8 mouse cellular contexts compared by ENCODE assay signal in genomic region chr12:8386451-8387011, GRCm38 (mm10).
DNase-seq lines count a peak whose midpoint lies in the region; ATAC-seq lines count a peak whose summit lies in the region.

No protein-coding gene starts in this region.

- ATAC-seq in kidney, embryonic 14.5 days (ENCODE audit: low FRiP score, low TSS enrichment), result peak; percentile 72
- 0 out of 2 replicates have a peak, but pooled peaks have one; percentile 22 for ATAC-seq in embryonic facial prominence, embryonic 13.5 days (ENCODE audit: insufficient number of reproducible peaks, insufficient read depth, low FRiP score, low TSS enrichment, low read depth)
- peak; percentile 45 for ATAC-seq in liver, embryonic 11.5 days (replicated peaks; ENCODE audit: low FRiP score)

- no peaks in the 10 kb centered on the region for H3K27me3 ChIP-seq in kidney, embryonic 14.5 days (ENCODE audit: control insufficient read depth, insufficient read depth, low read length)
- H3K27me3 ChIP-seq in embryonic facial prominence, embryonic 13.5 days, result no peaks in the 10 kb centered on the region
- no peaks in the 10 kb centered on the region for H3K27me3 ChIP-seq in liver, embryonic 11.5 days (replicated peaks; ENCODE audit: control insufficient read depth, insufficient read depth, low read length)

- H3K4me2 ChIP-seq in kidney, embryonic 14.5 days (replicated peaks; ENCODE audit: low read depth, low read length), result no peak overlapping the region
- H3K4me2 ChIP-seq in embryonic facial prominence, embryonic 13.5 days, result no peak overlapping the region
- H3K4me2 ChIP-seq in liver, embryonic 11.5 days, result no peak overlapping the region

- H3K27ac ChIP-seq in kidney, embryonic 14.5 days (ENCODE audit: low read depth, low read length), result peak overlapping the region; percentile 42; the same call in 1 of the 2 replicates
- H3K27ac ChIP-seq in embryonic facial prominence, embryonic 13.5 days, result peak overlapping the region; percentile 55
- H3K27ac ChIP-seq in liver, embryonic 11.5 days (ENCODE audit: low read depth, low read length), result peak overlapping the region; percentile 32; the same call in 1 of the 2 replicates

- no peaks in the 10 kb centered on the region for H3K9me3 ChIP-seq in kidney, embryonic 14.5 days (ENCODE audit: control insufficient read depth, low read length)
- H3K9me3 ChIP-seq in embryonic facial prominence, embryonic 13.5 days, result no peaks in the 10 kb centered on the region
- no peaks in the 10 kb centered on the region for H3K9me3 ChIP-seq in liver, embryonic 11.5 days (ENCODE audit: control insufficient read depth, low read length)

- WGBS in kidney, embryonic 14.5 days, result 53% methylated on average over 6 of the region's 6 CpGs
- 38% methylated on average over 6 of the region's 6 CpGs for WGBS in embryonic facial prominence, embryonic 13.5 days
- 43% methylated on average over 6 of the region's 6 CpGs for WGBS in liver, embryonic 11.5 days

- H3K9ac ChIP-seq in kidney, embryonic 14.5 days (ENCODE audit: low read depth, low read length), result no peak overlapping the region
- H3K9ac ChIP-seq in embryonic facial prominence, embryonic 13.5 days, result no peak overlapping the region
- H3K9ac ChIP-seq in liver, embryonic 11.5 days (ENCODE audit: low read depth, low read length), result no peak overlapping the region

- no peak for DNase-seq in kidney, adult 11 months
- peak; percentile 50 to 60 for DNase-seq in heart, postnatal 36 days
- DNase-seq in liver, embryonic 11.5 days (ENCODE audit: low spot score), result no peak
- peak; percentile 44 for DNase-seq in yolk sac, embryonic 10.5 days (ENCODE audit: low spot score)
- no peak for DNase-seq in left cerebral cortex, postnatal 4 days
- DNase-seq in thymus, postnatal 14 days, result no peak

- no peak overlapping the region for H3K4me3 ChIP-seq in kidney, embryonic 14.5 days (ENCODE audit: low read length)
- no peak overlapping the region for H3K4me3 ChIP-seq in embryonic facial prominence, embryonic 13.5 days
- no peak overlapping the region for H3K4me3 ChIP-seq in liver, embryonic 11.5 days (ENCODE audit: low read depth, low read length)

- H3K4me1 ChIP-seq in kidney, embryonic 14.5 days (ENCODE audit: control insufficient read depth, insufficient read depth, low read length), result peaks cover 7% of the 10 kb centered on the region; the same call in 1 of the 2 replicates
- peaks cover 14% of the 10 kb centered on the region; the same call in 1 of the 2 replicates for H3K4me1 ChIP-seq in embryonic facial prominence, embryonic 13.5 days
- H3K4me1 ChIP-seq in liver, embryonic 11.5 days (replicated peaks; ENCODE audit: control insufficient read depth, insufficient read depth, low read length), result no peaks in the 10 kb centered on the region; the same call in 1 of the 2 replicates

- H3K36me3 ChIP-seq in kidney, embryonic 14.5 days (ENCODE audit: control insufficient read depth, insufficient read depth, low read length), result no peaks in the 10 kb centered on the region
- H3K36me3 ChIP-seq in embryonic facial prominence, embryonic 13.5 days, result no peaks in the 10 kb centered on the region
- H3K36me3 ChIP-seq in liver, embryonic 11.5 days (ENCODE audit: control insufficient read depth, insufficient read depth, low read length), result no peaks in the 10 kb centered on the region

- intact Hi-C loops in heart, postnatal 36 days (cut with DNase I), result loop anchor here (2.0 kb wide), 2 partner anchors 54 to 60 kb away; no protein-coding TSS in a partner anchor
- intact Hi-C loops in left cerebral cortex, postnatal 4 days (cut with DNase I), result no loop called here

Comparison
In these comparisons a context has a peak if more than half of its experiments do, and no peak if none do; other contexts are left out.
1. ATAC-seq: peak in every context shown above with its lines; median percentile 72 in kidney, embryonic 14.5 days; 45 in liver, embryonic 11.5 days; 22 in embryonic facial prominence, embryonic 13.5 days.
2. DNase-seq: peak in heart, postnatal 36 days (2 of 2) and yolk sac, embryonic 10.5 days (single experiment); none in kidney, adult 11 months (single experiment), liver, embryonic 11.5 days (single experiment), left cerebral cortex, postnatal 4 days (single experiment) and thymus, postnatal 14 days (single experiment).
3. Peak in every context shown above with its lines, with median percentiles within 50 percentile points of each other: H3K27ac ChIP-seq.